ENCODE assay signal across 15 mouse cellular contexts in the genomic region with DNA sequence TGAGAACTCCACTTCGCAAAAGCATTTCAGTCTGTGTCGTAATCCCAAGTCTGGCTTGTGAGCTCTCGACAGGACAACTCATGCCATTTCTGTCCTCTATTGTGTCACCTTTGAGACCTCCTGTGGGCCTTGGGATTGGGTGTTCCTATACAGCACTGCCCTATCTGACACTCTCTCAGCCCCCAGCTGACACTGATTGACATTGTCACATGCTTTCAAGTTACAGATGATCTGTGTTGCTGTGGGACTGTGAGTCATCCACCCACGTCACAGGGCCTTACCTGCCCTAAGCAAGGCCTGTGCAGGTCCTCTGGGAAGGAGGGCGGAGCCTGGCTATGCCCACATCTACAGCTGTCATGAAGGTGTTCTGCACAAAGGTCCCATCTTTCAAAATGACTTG. TPM values are rescaled to one million over a fixed set of nuclear protein-coding genes. Genes with fewer than 3 reads are reported as not detected.
"Had no signal": no experiment of that assay in that cellular context is flagged by ENCODE, and none has a peak within 500 bp of the region (broad histone marks: within the 10 kb centered on the region; RNA-seq: fewer than 3 reads in every experiment).

No protein-coding gene starts in this region.

- ATAC-seq: inflammation-experienced regulatory T-cells, adult 6 months had no signal

- H3K9me3 ChIP-seq: limb, embryonic 12.5 days; limb, embryonic 15.5 days had no signal

- H3K4me2 ChIP-seq: limb, embryonic 12.5 days; limb, embryonic 15.5 days; midbrain, embryonic 11.5 days had no signal

- H3K9ac ChIP-seq: limb, embryonic 12.5 days; limb, embryonic 15.5 days had no signal

- H3K27me3 ChIP-seq: limb, embryonic 12.5 days; limb, embryonic 15.5 days had no signal

- DNase-seq: kidney, adult 18-20 months; kidney, adult 9 months; kidney, postnatal 14 days; kidney, postnatal 4 days; left cerebral cortex, postnatal 4 days; lung, adult 2 months; midbrain, embryonic 14.5 days; right cerebral cortex, postnatal 4 days; thymus, adult 18-20 months; thymus, postnatal 36 days had no signal

- H3K27ac ChIP-seq: limb, embryonic 12.5 days; limb, embryonic 15.5 days; macrophage had no signal

- H3K4me1 ChIP-seq: limb, embryonic 12.5 days; limb, embryonic 15.5 days had no signal

- H3K4me3 ChIP-seq: limb, embryonic 12.5 days; limb, embryonic 15.5 days had no signal

RNA-seq across cellular contexts. Expression of a gene that starts 26.5 kb away (rescaled TPM):
- polyA plus RNA-seq: macrophage; midbrain, embryonic 11.5 days had no signal

RNA-seq across cellular contexts. Expression of a gene that starts 40.8 kb away (rescaled TPM):
- polyA plus RNA-seq: inflammation-experienced regulatory T-cells, adult 6 months; lung, adult 2 months; macrophage had no signal
